Mouse (Mus musculus) heart, postnatal 0 days (tissue): ENCODE results near the gene St8sia1. TPM values are rescaled to one million over a fixed set of nuclear protein-coding genes. Genes with fewer than 3 reads are reported as not detected.

Source experiments
- ATAC-seq: fragments of 200-750 bp; cut with Nextera tagmentation; 2 replicates; pipeline ENCODE4 v1.8.0; 2017; ENCODE audit warnings: low read depth, moderate number of reproducible peaks, moderate library complexity; ENCODE audit not compliant: insufficient read depth
- DNase-seq: peaks from one replicate; pipeline ENCODE4 v3.0.0-alpha.2; 2016; ENCODE audit warnings: low spot score
- H3K27ac ChIP-seq: fragments of 300-500 bp; sonication (generic); 2 replicates; pipeline ENCODE4 v1.5.1; 2014; ENCODE audit warnings: low read depth, mild to moderate bottlenecking
- H3K27me3 ChIP-seq: fragments of 300-500 bp; sonication (generic); 2 replicates; pipeline ENCODE4 v1.6.1; 2014; ENCODE audit warnings: low read length, mixed read lengths; ENCODE audit not compliant: control insufficient read depth, insufficient read depth
- H3K36me3 ChIP-seq: fragments of 300-500 bp; sonication (generic); replicated peaks from 2 replicates; pipeline ENCODE4 v1.6.1; 2014; ENCODE audit warnings: low read length, mixed read lengths; ENCODE audit not compliant: control insufficient read depth, insufficient read depth
- H3K4me1 ChIP-seq: fragments of 300-500 bp; sonication (generic); 2 replicates; pipeline ENCODE4 v1.6.1; 2014; ENCODE audit warnings: antibody characterized with exemption; ENCODE audit not compliant: control insufficient read depth, insufficient read depth
- H3K4me2 ChIP-seq: fragments of 300-500 bp; sonication (generic); 2 replicates; pipeline ENCODE4 v1.6.1; 2014; ENCODE audit warnings: low read depth, mild to moderate bottlenecking, low read length, moderate library complexity
- H3K4me3 ChIP-seq: fragments of 300-500 bp; sonication (generic); 2 replicates; pipeline ENCODE4 v1.5.1; 2014; ENCODE audit warnings: low read depth, low read length
- H3K9ac ChIP-seq: fragments of 300-500 bp; sonication (generic); replicated peaks from 2 replicates; pipeline ENCODE4 v1.6.1; 2014; ENCODE audit warnings: low read depth, low read length, mixed read lengths
- H3K9me3 ChIP-seq: fragments of 300-500 bp; sonication (generic); replicated peaks from 2 replicates; pipeline ENCODE4 v1.6.1; 2016; ENCODE audit warnings: low read length; ENCODE audit not compliant: control insufficient read depth
- CTCF ChIP-seq: IDR thresholded peaks from 2 replicates; pipeline ENCODE4 v1.5.1; 2016; ENCODE audit warnings: antibody characterized with exemption, control low read depth, low read depth
- EP300 ChIP-seq: IDR thresholded peaks from 2 replicates; pipeline ENCODE4 v1.6.1; 2016; ENCODE audit warnings: antibody characterized with exemption, low read depth
- WGBS: fragments of 180-500 bp; shearing (Covaris S2); extraction: QIAGEN DNeasy Blood & Tissue Kit; methylation state at CpG from one replicate; pipeline ENCODE4 v1.1.7; 2014; 5-methylcytosine and 5-hydroxymethylcytosine counted together
- polyA plus RNA-seq: library from polyadenylated mRNA; unstranded; fragments of >200 nt; fragmentation: Nextera tagmentation; extraction: Ambion mirVana; gene quantifications from 2 replicates; pipeline ENCODE4 v1.2.1, GENCODE M21; 2015
- total RNA-seq: library from RNA; depleted of rRNA; stranded (reverse); fragments of >200 nt; gene quantifications from 2 replicates; pipeline ENCODE4 v1.2.3, GENCODE M21; 2014; ENCODE audit warnings: low replicate concordance

St8sia1 gene
- total and polyA plus RNA-seq, 2 experiments from 2014 or later = 0.04 to 0.30 TPM

DNA sequence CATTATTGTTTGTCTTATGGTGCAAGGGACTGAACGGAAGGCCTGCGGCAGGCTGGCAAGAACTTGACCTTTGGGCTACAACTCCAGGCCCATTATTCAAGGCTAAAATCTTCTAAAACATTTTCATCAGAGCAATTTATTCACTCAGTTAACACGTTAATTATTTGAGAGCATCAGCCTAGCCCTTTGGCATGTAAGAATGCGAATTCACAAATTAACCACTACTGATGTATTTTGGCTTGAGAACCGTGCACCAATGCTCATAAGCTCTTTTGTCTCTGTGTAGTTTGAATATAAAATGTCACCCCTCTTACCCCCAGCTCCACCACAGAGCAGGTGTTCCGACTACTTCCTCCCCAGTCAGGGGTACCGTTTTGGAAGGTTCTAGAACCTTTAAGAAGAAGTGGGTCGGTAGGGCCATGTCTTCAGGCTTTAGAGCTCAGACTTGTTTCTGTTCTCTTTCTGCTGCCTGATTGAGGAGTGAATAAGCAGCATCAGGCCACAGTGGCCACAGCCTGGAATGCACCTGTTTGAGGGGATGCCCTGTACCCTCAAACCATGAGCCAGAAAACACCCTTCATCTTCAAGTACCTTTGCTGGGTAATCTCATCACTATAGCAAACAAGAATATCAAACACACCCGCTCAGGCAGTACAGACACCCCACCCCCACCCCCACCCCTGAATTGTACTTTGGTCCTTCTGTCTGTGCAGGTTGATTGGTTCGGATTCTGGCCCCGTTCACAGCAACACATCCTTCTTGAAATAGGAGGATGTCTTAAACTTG is 22.5 kb downstream of the St8sia1 start:
- Histone ChIP-seq H3K27ac (no peak overlapping the region), H3K4me2 (no peak overlapping the region), H3K9me3 (no peaks in the 10 kb centered on the region), H3K9ac (no peak overlapping the region), H3K4me3 (no peak overlapping the region), H3K36me3 (no peaks in the 10 kb centered on the region), H3K27me3 (no peaks in the 10 kb centered on the region), H3K4me1 (no peaks in the 10 kb centered on the region)
- WGBS = 79% methylated on average over 11 of the region's 11 CpGs
- no peak for DNase-seq
- TF ChIP-seq CTCF (no peak), EP300 (no peak)
- ATAC-seq = no peak

DNA sequence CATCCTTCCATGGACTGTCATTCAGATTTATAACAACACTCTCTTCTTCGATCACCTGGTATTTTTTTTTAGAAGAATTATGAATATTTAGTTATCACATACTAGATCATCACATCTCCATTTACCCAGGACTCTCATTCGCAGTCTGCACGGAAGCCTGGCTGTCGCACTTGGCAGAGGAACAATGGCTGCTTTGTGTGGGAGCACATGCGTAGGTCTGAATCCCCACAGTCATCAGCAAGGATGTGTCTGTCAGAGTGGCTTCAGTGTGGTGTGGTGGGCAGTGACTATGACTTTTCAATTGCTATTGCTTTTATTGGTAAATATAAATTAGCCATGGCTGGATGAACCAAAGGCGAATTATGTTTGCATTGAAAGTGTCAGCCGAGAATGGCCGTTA is 23.2 kb downstream of the St8sia1 start:
- Histone ChIP-seq H3K4me1 (no peaks in the 10 kb centered on the region), H3K4me2 (no peak overlapping the region), H3K9ac (no peak overlapping the region), H3K36me3 (no peaks in the 10 kb centered on the region), H3K27ac (no peak overlapping the region), H3K27me3 (no peaks in the 10 kb centered on the region), H3K9me3 (no peaks in the 10 kb centered on the region), H3K4me3 (no peak overlapping the region)
- no peak for TF ChIP-seq EP300
- TF ChIP-seq CTCF = no peak
- DNase-seq (no peak), ATAC-seq (no peak)
- WGBS = 84% methylated on average over 8 of the region's 8 CpGs

DNA sequence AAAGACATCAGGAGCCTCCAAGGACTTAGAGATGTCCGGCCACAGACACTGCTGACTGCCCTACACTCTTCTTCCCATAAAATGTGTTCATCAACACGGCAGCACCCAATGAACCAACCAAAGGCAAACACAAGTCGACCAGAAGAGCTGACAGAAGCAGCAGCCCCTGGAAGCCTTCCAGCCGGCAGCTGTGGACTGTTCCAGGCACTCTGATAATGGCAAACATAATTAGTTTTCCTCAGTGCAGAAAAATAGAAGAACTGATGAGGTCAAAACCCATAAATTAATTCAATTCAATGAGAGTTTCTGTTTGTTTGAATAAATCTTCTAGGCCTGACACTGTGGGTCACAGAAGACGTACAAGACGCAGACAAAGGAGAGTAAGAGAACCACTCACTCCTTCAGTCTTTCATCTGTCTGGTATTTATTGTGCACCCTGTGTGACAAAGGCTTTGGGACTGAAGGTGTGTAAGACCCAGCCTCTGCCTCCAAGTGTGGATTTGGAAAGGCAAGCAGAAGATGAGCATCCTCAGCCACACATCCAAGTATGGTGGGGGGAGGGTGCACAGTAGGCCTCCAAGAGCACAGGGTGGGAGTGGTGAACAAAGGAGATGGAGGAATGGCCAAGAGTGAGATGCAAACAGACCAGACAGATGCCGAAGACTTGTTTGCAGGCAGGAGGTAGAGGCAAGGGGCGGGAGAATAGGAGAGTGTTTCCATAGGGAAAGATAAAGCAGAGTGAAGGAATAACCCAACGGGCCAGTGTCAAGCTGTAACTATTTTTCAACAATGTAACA is 25.5 kb downstream of the St8sia1 start:
- no peak for TF ChIP-seq EP300
- TF ChIP-seq CTCF = no peak
- Histone ChIP-seq H3K4me3 (no peak overlapping the region), H3K9ac (no peak overlapping the region), H3K36me3 (no peaks in the 10 kb centered on the region), H3K9me3 (no peaks in the 10 kb centered on the region), H3K27ac (no peak overlapping the region), H3K4me2 (no peak overlapping the region), H3K4me1 (no peaks in the 10 kb centered on the region), H3K27me3 (no peaks in the 10 kb centered on the region)
- WGBS = 56% methylated on average over 9 of the region's 9 CpGs
- DNase-seq = no peak
- no peak for ATAC-seq

DNA sequence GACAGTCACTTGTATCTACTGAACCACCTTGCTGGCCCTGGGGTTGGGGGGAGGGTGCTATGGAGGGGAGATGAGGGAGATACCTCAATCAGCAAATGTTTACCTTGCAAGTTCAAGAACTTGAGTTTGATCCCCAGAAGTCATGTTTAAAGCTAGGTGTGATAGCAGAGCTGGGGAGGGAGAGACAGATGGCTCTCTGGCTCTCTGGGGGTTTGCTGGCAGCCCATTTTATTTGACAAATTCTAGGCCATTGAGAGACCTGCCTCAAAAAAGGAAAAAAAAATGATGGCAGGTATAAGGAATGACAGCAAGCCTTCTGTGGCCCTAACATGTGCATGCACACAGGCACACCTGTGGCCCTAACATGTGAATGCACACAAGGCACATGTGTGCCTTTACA is 26.2 kb downstream of the St8sia1 start:
- Histone ChIP-seq H3K4me2 (no peak overlapping the region), H3K4me3 (no peak overlapping the region), H3K27ac (no peak overlapping the region), H3K9ac (no peak overlapping the region), H3K27me3 (no peaks in the 10 kb centered on the region), H3K36me3 (no peaks in the 10 kb centered on the region), H3K9me3 (no peaks in the 10 kb centered on the region), H3K4me1 (no peaks in the 10 kb centered on the region)
- TF ChIP-seq EP300 (no peak), CTCF (no peak)
- no peak for DNase-seq
- ATAC-seq = no peak

DNA sequence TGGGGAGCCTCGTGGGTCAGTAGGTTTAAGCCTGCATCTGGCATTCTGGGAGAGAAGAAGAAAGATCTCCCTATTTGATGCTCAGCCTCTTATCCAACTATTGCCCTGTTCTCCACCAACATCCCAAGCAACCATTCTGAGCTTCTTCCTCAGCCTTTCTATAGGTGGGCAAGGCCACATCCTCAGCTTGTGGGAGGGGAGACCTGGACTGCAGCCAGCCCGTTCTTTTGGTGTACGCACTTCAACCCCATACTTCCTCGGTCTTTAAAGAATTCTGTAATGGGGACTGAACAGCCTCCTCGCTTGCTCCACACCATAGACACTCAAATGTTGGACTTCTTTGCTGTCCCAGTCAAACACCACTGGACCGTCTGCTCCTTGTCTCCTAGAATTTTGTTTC is 31.7 kb downstream of the St8sia1 start:
- peak overlapping the region; percentile 67 for H3K27ac ChIP-seq
- no peak for TF ChIP-seq EP300
- no peak for TF ChIP-seq CTCF

More for the DNA sequence above, 31.7 kb downstream of the St8sia1 start:
- Histone ChIP-seq H3K27me3 (no peaks in the 10 kb centered on the region), H3K9me3 (no peaks in the 10 kb centered on the region), H3K4me2 (no peak overlapping the region), H3K36me3 (no peaks in the 10 kb centered on the region), H3K9ac (no peak overlapping the region), H3K4me3 (no peak overlapping the region), H3K4me1 (no peaks in the 10 kb centered on the region)
- ATAC-seq (no peak), DNase-seq (no peak)
- WGBS = 64% methylated on average over 6 of the region's 6 CpGs
